25 mouse cellular contexts compared by ENCODE assay signal in the genomic region with DNA sequence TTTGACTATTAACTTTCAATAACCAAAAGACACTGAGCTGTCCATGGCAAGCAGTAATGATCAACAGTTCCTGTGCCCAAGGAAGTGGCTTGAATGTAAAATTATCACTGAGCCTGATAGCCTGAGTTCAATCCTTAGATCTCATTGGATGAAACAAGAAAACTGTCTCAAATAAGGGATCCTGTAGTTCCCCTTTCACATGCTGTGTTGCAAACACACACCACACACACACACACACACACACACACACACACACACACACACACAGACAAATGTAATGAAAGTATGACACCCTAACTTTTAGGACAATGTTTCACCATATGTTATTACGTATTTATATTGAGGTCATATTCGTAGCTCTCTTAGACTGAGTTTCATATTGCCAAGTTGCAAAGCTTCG.
DNase-seq lines count a peak whose midpoint lies in the region; ATAC-seq and TF ChIP-seq lines count a peak whose summit lies in the region.
"Had no signal": no experiment of that assay in that cellular context is flagged by ENCODE, and none has a peak within 500 bp of the region (broad histone marks: within the 10 kb centered on the region; RNA-seq: fewer than 3 reads in every experiment).

No protein-coding gene starts in this region.

- no peak overlapping the region for H3K27ac ChIP-seq in MEL (ENCODE audit: control insufficient read depth, low read depth, low read length)
- H3K27ac ChIP-seq: forebrain, embryonic 10.5 days; forebrain, embryonic 13.5 days; heart, embryonic 13.5 days; hindbrain, embryonic 14.5 days; hindbrain, postnatal 0 days had no signal

- peak; percentile 50 for ATAC-seq in common myeloid progenitor, adult 5-6 weeks (replicated peaks; ENCODE audit: low read depth, poor library complexity, severe bottlenecking)
- peak; percentile 90 for ATAC-seq in megakaryocyte progenitor cell, adult 5-6 weeks (replicated peaks; ENCODE audit: poor library complexity)
- ATAC-seq: forebrain, embryonic 13.5 days; forebrain, embryonic 16.5 days; hindbrain, postnatal 0 days; inflammation-experienced regulatory T-cells, adult 6 months; Patski had no signal

- no peak overlapping the region for H3K4me3 ChIP-seq in MEL (ENCODE audit: control insufficient read depth in 1 of 2, insufficient read depth in 1 of 2, low read depth in 2 of 2, low read length in 2 of 2)
- H3K4me3 ChIP-seq: forebrain, embryonic 10.5 days; forebrain, embryonic 13.5 days; heart, embryonic 13.5 days had no signal

- H3K79me2 ChIP-seq in MEL (ENCODE audit: control insufficient read depth, insufficient read depth, low read length, poor library complexity) = no peaks in the 10 kb centered on the region

- H3K9me3 ChIP-seq in MEL (replicated peaks; ENCODE audit: insufficient read depth, low read length) = no peaks in the 10 kb centered on the region
- H3K9me3 ChIP-seq: forebrain, embryonic 10.5 days; forebrain, embryonic 13.5 days; heart, embryonic 13.5 days had no signal

- H3K4me1 ChIP-seq in MEL (ENCODE audit: control insufficient read depth in 1 of 2, insufficient read depth in 2 of 2, low read length in 2 of 2) = no peaks in the 10 kb centered on the region
- H3K4me1 ChIP-seq: forebrain, embryonic 10.5 days; forebrain, embryonic 13.5 days; heart, embryonic 13.5 days had no signal

- no peak for TF ChIP-seq RAD21 in MEL (IDR thresholded peaks at IDR 0.05; ENCODE audit: low read depth, low read length)

- peak; percentile 17 for DNase-seq in MEL (ENCODE audit: low read depth, low spot score)
- no peak for DNase-seq in layer of hippocampus, adult 9-10 months (ENCODE audit: low spot score)
- no peak for DNase-seq in layer of hippocampus, postnatal 36 days
- no peak for DNase-seq in urinary bladder, postnatal 10 days (ENCODE audit: low spot score)
- DNase-seq: adrenal gland, adult 2 months; adrenal gland, postnatal 14 days; cerebellum, adult 11-12 months; cerebellum, adult 8-10 months; cerebellum, postnatal 10 days; cerebellum, postnatal 36 days; gastrocnemius, postnatal 10 days; gastrocnemius, postnatal 36 days; heart, adult 18-20 months; heart, postnatal 14 days; heart, postnatal 4 days had no signal

- no peak for TF ChIP-seq POLR2A in MEL (IDR thresholded peaks at IDR 0.05; ENCODE audit: control insufficient read depth in 1 of 2, insufficient read depth in 1 of 2, low read depth in 1 of 2, low read length in 2 of 2, poor library complexity in 1 of 2)

- H3K9ac ChIP-seq in MEL (ENCODE audit: control insufficient read depth, low read depth, low read length, poor library complexity, severe bottlenecking) = no peak overlapping the region
- H3K9ac ChIP-seq: forebrain, embryonic 13.5 days; heart, embryonic 13.5 days; hindbrain, embryonic 14.5 days had no signal

- no peaks in the 10 kb centered on the region for H3K27me3 ChIP-seq in MEL (ENCODE audit: control insufficient read depth in 1 of 2, insufficient read depth in 2 of 2, low read length in 2 of 2)
- H3K27me3 ChIP-seq: forebrain, embryonic 13.5 days; heart, embryonic 13.5 days had no signal

- TF ChIP-seq EP300 in MEL (IDR thresholded peaks at IDR 0.05; ENCODE audit: low read depth in 1 of 2, low read length in 2 of 2) = no peak

- no peaks in the 10 kb centered on the region for H3K36me3 ChIP-seq in MEL (ENCODE audit: control insufficient read depth in 1 of 2, insufficient read depth in 2 of 2, low read length in 2 of 2)
- H3K36me3 ChIP-seq: forebrain, embryonic 10.5 days; heart, embryonic 13.5 days had no signal

- TF ChIP-seq CTCF in MEL (IDR thresholded peaks at IDR 0.05 in 2 of 3, conservative IDR thresholded peaks at IDR 0.05 in 1 of 3; ENCODE audit: control insufficient read depth in 1 of 3, insufficient read depth in 1 of 3, low read depth in 2 of 3, low read length in 3 of 3, poor library complexity in 1 of 3, severe bottlenecking in 1 of 3) = no peak

TF ChIP-seq in MEL, 35 proteins besides CTCF, POLR2A, EP300 and RAD21:
- TF ChIP-seq BHLHE40 (IDR thresholded peaks at IDR 0.05; ENCODE audit: borderline replicate concordance, low read depth, low read length) = no peak
- no peak for TF ChIP-seq MXI1 (IDR thresholded peaks at IDR 0.05; ENCODE audit: low read depth, low read length)
TF ChIP-seq in MEL: peak in this region for 0.
